Mouse (Mus musculus) neural tube, embryonic 15.5 days (tissue): ENCODE data around the gene Atg2a. TPM values are rescaled to one million over a fixed set of nuclear protein-coding genes. Genes with fewer than 3 reads are reported as not detected.

Experiments
- ATAC-seq: fragments of 200-750 bp; cut with Nextera tagmentation; 2 replicates; pipeline ENCODE4 v1.8.0; 2017; ENCODE audit warnings: mild to moderate bottlenecking, moderate TSS enrichment, moderate library complexity; ENCODE audit not compliant: low FRiP score
- H3K27ac ChIP-seq: fragments of 300-500 bp; sonication (generic); replicated peaks from 2 replicates; pipeline ENCODE4 v1.5.1; 2015; ENCODE audit warnings: mild to moderate bottlenecking, inconsistent platforms
- H3K27me3 ChIP-seq: fragments of 300-500 bp; sonication (generic); replicated peaks from 2 replicates; pipeline ENCODE4 v1.6.1; 2015; ENCODE audit warnings: inconsistent platforms
- H3K36me3 ChIP-seq: fragments of 300-500 bp; sonication (generic); 2 replicates; pipeline ENCODE4 v1.6.1; 2015; ENCODE audit warnings: inconsistent platforms
- H3K4me1 ChIP-seq: fragments of 300-500 bp; sonication (generic); 2 replicates; pipeline ENCODE4 v1.6.1; 2015; ENCODE audit warnings: inconsistent platforms
- H3K4me2 ChIP-seq: fragments of 300-500 bp; sonication (generic); 2 replicates; pipeline ENCODE4 v1.6.1; 2015; ENCODE audit warnings: inconsistent platforms, mild to moderate bottlenecking, moderate library complexity
- H3K4me3 ChIP-seq: fragments of 300-500 bp; sonication (generic); replicated peaks from 2 replicates; pipeline ENCODE4 v1.5.1; 2015; ENCODE audit warnings: mild to moderate bottlenecking, inconsistent platforms
- H3K9ac ChIP-seq: fragments of 300-500 bp; sonication (generic); replicated peaks from 2 replicates; pipeline ENCODE4 v1.6.1; 2015; ENCODE audit warnings: mild to moderate bottlenecking, inconsistent platforms
- H3K9me3 ChIP-seq: fragments of 300-500 bp; sonication (generic); replicated peaks from 2 replicates; pipeline ENCODE4 v1.6.1; 2016; ENCODE audit warnings: inconsistent platforms
- WGBS: fragments of 180-500 bp; shearing (Covaris S2); methylation state at CpG from one replicate; pipeline ENCODE4 v1.1.7; 2015; ENCODE audit warnings: mixed read lengths; 5-methylcytosine and 5-hydroxymethylcytosine counted together
- polyA plus RNA-seq: library from polyadenylated mRNA; unstranded; fragments of >200 nt; fragmentation: Nextera tagmentation; extraction: Ambion mirVana; gene quantifications from 2 replicates; pipeline ENCODE4 v1.2.1, GENCODE M21; 2015

Atg2a gene
- polyA plus RNA-seq, 1 experiment from 2014 or later, result 12.9 TPM

GRCm38 (mm10) chr19:6269798-6270475 is 28.5 kb downstream of the Atg2a start:
- Histone ChIP-seq H3K9me3 (no peaks in the 10 kb centered on the region), H3K4me1 (peaks cover 4% of the 10 kb centered on the region; the same call in 1 of the 2 replicates), H3K4me2 (no peak overlapping the region), H3K27ac (no peak overlapping the region), H3K27me3 (0 out of 2 replicates have a peak, but pooled peaks cover 2% of the 10 kb centered on the region), H3K36me3 (no peaks in the 10 kb centered on the region), H3K4me3 (no peak overlapping the region), H3K9ac (no peak overlapping the region)
- no peak for ATAC-seq
- 89% methylated on average over 8 of the region's 8 CpGs for WGBS

DNA sequence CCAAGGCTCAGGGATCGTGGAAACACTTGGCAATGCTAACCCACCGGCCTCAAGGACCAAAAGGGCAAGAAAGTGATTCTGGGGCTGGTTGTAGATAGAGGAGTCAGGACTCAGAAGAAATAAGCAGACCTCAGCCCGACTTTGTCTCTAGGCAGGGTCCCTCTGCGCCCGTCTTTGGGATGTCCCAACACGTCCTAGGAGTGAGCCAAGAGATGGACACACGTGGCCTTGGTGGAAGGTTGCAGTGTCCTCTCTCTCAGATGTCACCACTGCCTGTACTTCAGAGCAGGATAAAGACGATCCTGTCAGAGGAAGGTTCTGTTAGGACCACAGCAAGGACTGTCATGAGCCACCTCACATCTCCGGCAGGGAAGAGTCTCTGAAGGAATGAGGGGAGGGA is 29.2 kb downstream of the Atg2a start:
- no peak for ATAC-seq
- Histone ChIP-seq H3K36me3 (no peaks in the 10 kb centered on the region), H3K27ac (no peak overlapping the region), H3K27me3 (0 out of 2 replicates have a peak, but pooled peaks cover 2% of the 10 kb centered on the region), H3K9ac (no peak overlapping the region), H3K4me1 (peaks cover 8% of the 10 kb centered on the region), H3K4me3 (no peak overlapping the region), H3K9me3 (no peaks in the 10 kb centered on the region), H3K4me2 (no peak overlapping the region)
- WGBS, result 66% methylated on average over 9 of the region's 9 CpGs

DNA sequence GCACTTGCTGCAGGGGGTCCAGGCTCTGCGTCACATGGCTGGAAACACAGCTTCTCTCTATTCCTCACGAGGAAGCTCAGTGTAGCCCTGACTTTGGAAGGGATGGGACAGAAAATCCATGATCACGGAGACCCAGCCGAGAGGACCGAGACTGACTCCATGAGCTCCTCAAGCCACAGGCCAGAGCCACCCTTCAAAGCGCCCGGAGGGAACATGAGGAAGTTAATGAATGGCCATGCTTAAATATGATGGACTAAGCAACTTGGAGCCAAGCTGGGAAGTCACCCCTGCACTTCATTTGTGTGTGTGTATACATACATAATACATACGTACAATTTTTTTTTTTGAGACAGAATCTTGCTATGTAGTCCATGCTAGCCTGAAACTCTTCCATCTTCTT is 29.7 kb downstream of the Atg2a start:
- ATAC-seq, result no peak
- no peaks in the 10 kb centered on the region for H3K36me3 ChIP-seq
- peaks cover 13% of the 10 kb centered on the region for H3K4me1 ChIP-seq
- WGBS, result 36% methylated on average over 8 of the region's 8 CpGs
- H3K4me2 ChIP-seq, result no peak overlapping the region
- H3K9me3 ChIP-seq, result no peaks in the 10 kb centered on the region
- H3K27me3 ChIP-seq, result 0 out of 2 replicates have a peak, but pooled peaks cover 2% of the 10 kb centered on the region
- H3K4me3 ChIP-seq, result no peak overlapping the region
- H3K27ac ChIP-seq, result no peak overlapping the region
- H3K9ac ChIP-seq, result no peak overlapping the region

DNA sequence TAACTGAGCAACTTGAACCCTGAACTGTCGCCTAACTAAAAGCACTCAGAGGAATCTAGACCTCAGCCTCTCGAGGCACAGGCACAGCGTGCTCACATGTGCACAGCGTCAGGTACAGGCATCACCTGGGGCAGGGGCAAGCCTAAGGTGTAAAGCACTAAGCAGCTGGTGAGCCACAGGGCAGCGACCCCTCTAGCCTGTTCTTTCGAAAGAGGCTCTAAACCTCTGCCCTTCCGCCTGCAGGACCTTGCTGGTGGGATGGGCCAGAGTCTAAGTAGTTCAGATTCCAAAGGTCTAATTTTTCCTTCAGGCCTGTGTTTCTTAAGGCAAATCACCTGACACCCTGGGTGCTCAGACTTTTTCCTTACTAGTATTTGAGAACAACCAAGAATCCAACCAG is 30.6 kb downstream of the Atg2a start:
- H3K27ac ChIP-seq, result no peak overlapping the region
- no peak for ATAC-seq
- no peaks in the 10 kb centered on the region for H3K9me3 ChIP-seq
- H3K4me2 ChIP-seq, result no peak overlapping the region
- no peaks in the 10 kb centered on the region for H3K36me3 ChIP-seq
- H3K9ac ChIP-seq, result no peak overlapping the region
- H3K4me3 ChIP-seq, result no peak overlapping the region
- H3K27me3 ChIP-seq, result 0 out of 2 replicates have a peak, but pooled peaks cover 2% of the 10 kb centered on the region
- WGBS, result 73% methylated on average over 7 of the region's 7 CpGs
- H3K4me1 ChIP-seq, result peaks cover 14% of the 10 kb centered on the region

GRCm38 (mm10) chr19:6272738-6273137 is 31.3 kb downstream of the Atg2a start:
- H3K27ac ChIP-seq, result no peak overlapping the region
- H3K36me3 ChIP-seq, result no peaks in the 10 kb centered on the region
- no peak overlapping the region for H3K4me2 ChIP-seq
- 0 out of 2 replicates have a peak, but pooled peaks cover 2% of the 10 kb centered on the region for H3K27me3 ChIP-seq
- H3K9ac ChIP-seq, result no peak overlapping the region
- peaks cover 16% of the 10 kb centered on the region for H3K4me1 ChIP-seq
- no peak overlapping the region for H3K4me3 ChIP-seq
- ATAC-seq, result no peak
- H3K9me3 ChIP-seq, result no peaks in the 10 kb centered on the region
- WGBS, result 88% methylated on average over 4 of the region's 4 CpGs

DNA sequence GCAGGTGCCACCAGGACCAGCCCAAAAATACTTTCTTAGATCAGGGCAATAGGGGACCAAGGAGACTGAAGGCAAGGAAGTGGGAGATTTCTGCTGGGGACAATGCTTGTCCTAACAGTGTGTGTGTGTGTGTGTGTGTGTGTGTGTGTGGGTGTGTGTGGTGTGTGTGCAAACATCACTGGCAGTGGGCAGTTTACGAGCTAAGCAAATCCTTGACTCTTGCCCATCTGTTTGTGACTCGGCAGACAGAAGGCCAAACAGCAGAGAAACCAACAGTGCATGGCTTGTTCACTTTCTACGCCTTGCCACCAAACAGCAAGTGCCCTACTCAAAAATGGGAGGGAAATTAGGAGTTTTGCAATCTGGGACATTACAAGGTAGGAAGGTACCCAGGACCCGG is 32.1 kb downstream of the Atg2a start:
- H3K4me1 ChIP-seq, result peaks cover 21% of the 10 kb centered on the region
- 91% methylated on average over 4 of the region's 4 CpGs for WGBS
- no peak overlapping the region for H3K4me2 ChIP-seq
- H3K4me3 ChIP-seq, result no peak overlapping the region
- no peak overlapping the region for H3K27ac ChIP-seq
- H3K9me3 ChIP-seq, result no peaks in the 10 kb centered on the region
- no peak overlapping the region for H3K9ac ChIP-seq
- ATAC-seq, result no peak
- H3K27me3 ChIP-seq, result 0 out of 2 replicates have a peak, but pooled peaks cover 2% of the 10 kb centered on the region
- no peaks in the 10 kb centered on the region for H3K36me3 ChIP-seq

DNA sequence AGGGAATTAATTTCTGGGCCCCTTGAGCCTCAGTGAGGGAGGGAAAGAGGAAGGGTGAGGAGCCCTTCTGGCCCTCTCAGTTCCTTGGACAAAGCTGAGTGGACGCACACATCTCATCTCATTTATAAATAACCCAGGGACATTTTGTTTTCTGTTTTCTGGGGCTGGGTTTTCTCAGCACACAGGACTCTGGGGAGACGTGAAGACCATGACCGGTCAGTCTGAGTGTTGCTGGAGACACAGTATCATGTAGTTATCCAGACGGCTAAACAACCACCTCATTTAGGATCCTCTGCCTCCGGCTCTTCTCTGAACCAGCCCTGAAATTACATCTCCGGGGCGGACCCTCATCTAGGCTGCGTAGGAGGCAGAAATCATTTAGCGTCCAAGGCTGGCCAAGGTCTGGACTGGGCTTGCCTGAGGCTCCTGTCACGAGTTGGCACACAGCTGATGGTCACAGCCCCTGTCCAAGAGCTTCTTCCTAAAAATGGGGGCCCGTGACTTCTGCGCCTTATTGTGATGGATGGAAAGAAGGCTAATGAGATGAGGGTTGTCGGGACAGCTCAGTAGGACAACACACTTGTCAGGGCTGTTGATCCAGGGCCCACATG is 32.6 kb downstream of the Atg2a start:
- H3K4me2 ChIP-seq, result no peak overlapping the region
- H3K27ac ChIP-seq, result no peak overlapping the region
- no peaks in the 10 kb centered on the region for H3K9me3 ChIP-seq
- 87% methylated on average over 13 of the region's 13 CpGs for WGBS
- H3K9ac ChIP-seq, result no peak overlapping the region
- no peak for ATAC-seq
- 0 out of 2 replicates have a peak, but pooled peaks cover 2% of the 10 kb centered on the region for H3K27me3 ChIP-seq
- H3K4me1 ChIP-seq, result peaks cover 26% of the 10 kb centered on the region
- H3K36me3 ChIP-seq, result no peaks in the 10 kb centered on the region
- no peak overlapping the region for H3K4me3 ChIP-seq

GRCm38 (mm10) chr19:6275740-6276389 is 34.4 kb downstream of the Atg2a start:
- Histone ChIP-seq H3K36me3 (peaks cover 5% of the 10 kb centered on the region; the same call in 1 of the 2 replicates), H3K4me3 (peak overlapping the region; percentile 93), H3K4me1 (peaks cover 44% of the 10 kb centered on the region), H3K4me2 (peak overlapping the region; percentile 98), H3K27me3 (0 out of 2 replicates have a peak, but pooled peaks cover 2% of the 10 kb centered on the region), H3K27ac (peak overlapping the region; percentile 84), H3K9ac (peak overlapping the region; percentile 62), H3K9me3 (no peaks in the 10 kb centered on the region)
- WGBS, result 7% methylated on average over 15 of the region's 15 CpGs
- no peak; the same call in 1 of the 2 replicates for ATAC-seq

DNA sequence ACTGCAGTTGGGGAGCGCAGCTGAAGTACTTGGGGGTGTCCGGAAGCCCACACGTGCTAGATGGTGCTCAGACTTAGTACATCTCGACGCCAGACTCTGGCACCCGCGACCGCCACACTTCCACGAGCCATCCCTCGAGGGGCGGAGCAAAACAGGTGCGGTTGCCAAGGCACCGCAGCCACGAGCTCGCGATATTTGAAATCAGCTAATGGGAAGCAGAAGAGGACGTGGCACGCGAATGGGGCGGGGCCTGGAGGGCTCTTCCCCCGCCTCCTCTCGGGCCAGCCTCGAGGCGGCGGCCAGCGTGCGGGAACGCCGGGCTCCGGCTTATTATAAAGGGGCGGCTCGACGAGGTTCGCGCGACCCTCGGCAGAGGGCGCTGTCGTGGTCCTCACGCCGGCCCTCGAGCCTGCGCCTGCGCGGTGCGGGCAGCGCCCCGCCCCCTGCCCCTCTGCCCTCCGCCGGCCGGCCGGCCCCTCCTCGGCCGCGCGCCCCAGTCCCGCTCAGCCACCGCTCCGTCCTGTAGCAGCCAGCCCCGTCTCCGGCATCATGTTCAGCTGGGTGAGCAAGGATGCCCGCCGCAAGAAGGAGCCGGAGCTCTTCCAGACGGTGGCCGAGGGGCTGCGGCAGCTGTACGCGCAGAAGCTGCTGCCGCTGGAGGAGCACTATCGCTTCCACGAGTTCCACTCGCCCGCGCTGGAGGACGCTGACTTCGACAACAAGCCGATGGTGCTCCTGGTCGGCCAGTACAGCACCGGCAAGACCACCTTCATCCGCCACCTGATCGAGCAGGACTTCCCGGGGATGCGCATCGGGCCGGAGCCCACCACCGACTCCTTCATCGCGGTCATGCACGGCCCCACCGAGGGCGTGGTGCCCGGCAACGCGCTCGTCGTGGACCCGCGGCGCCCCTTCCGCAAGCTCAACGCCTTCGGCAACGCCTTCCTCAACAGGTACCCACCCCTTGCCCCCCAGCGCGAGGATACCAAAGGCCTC is 35.3 kb downstream of the Atg2a start, which contains the start of gene Ehd1:
TSS of gene Ehd1 (plus strand) at position 300 of the 996 bp plus-strand sequence.
- WGBS, result under 1% methylated on average over 89 of the region's 106 CpGs
- no peaks in the 10 kb centered on the region for H3K9me3 ChIP-seq
- H3K36me3 ChIP-seq, result peaks cover 13% of the 10 kb centered on the region
- H3K27me3 ChIP-seq, result 0 out of 2 replicates have a peak, but pooled peaks cover 2% of the 10 kb centered on the region
- peak; percentile 95 for ATAC-seq
- H3K4me2 ChIP-seq, result peak within 1 kb of the TSS; percentile 98
- peaks cover 47% of the 10 kb centered on the region for H3K4me1 ChIP-seq
- H3K4me3 ChIP-seq, result peak within 1 kb of the TSS; percentile 93
- peak within 1 kb of the TSS; percentile 84 for H3K27ac ChIP-seq
- H3K9ac ChIP-seq, result peak within 1 kb of the TSS; percentile 86

- Histone ChIP-seq H3K9ac (peak overlapping the region; percentile 86), H3K27ac (peak overlapping the region; percentile 34; the same call in 1 of the 2 replicates), H3K4me2 (peak overlapping the region; percentile 98), H3K4me3 (peak overlapping the region; percentile 93), H3K4me1 (peaks cover 47% of the 10 kb centered on the region), H3K9me3 (no peaks in the 10 kb centered on the region), H3K36me3 (peaks cover 24% of the 10 kb centered on the region), H3K27me3 (no peaks in the 10 kb centered on the region)
- ATAC-seq, result no peak
- 5% methylated on average over 10 of the region's 10 CpGs for WGBS
These were observed 36.4 kb downstream of the Atg2a start for GRCm38 (mm10) chr19:6277661-6278438.
